Mouse (Mus musculus) neural tube, embryonic 14.5 days (tissue): ENCODE data around the gene Rsph6a. TPM values are rescaled to one million over a fixed set of nuclear protein-coding genes. Genes with fewer than 3 reads are reported as not detected.
"Not testable (repeated sequence)": the region's sequence is repeated elsewhere in the genome, so short reads cannot be mapped to it uniquely, and the experiment has no call there.

ENCODE experiments used
- ATAC-seq: fragments of 200-750 bp; cut with Nextera tagmentation; 2 replicates; pipeline ENCODE4 v1.8.0; 2017; ENCODE audit warnings: low read depth, mild to moderate bottlenecking, moderate TSS enrichment, moderate library complexity
- H3K27ac ChIP-seq: fragments of 300-500 bp; sonication (generic); 2 replicates; pipeline ENCODE4 v1.5.1; 2014; ENCODE audit warnings: low read depth, mild to moderate bottlenecking, control low read depth, low read length, moderate library complexity, mixed read lengths
- H3K27me3 ChIP-seq: fragments of 300-500 bp; sonication (generic); 2 replicates; pipeline ENCODE4 v1.6.1; 2014; ENCODE audit warnings: low read length; ENCODE audit not compliant: control insufficient read depth, insufficient read depth
- H3K36me3 ChIP-seq: fragments of 300-500 bp; sonication (generic); 2 replicates; pipeline ENCODE4 v1.6.1; 2014; ENCODE audit warnings: low read length, mixed read lengths; ENCODE audit not compliant: control insufficient read depth, insufficient read depth
- H3K4me1 ChIP-seq: fragments of 300-500 bp; sonication (generic); 2 replicates; pipeline ENCODE4 v1.6.1; 2014; ENCODE audit warnings: low read length; ENCODE audit not compliant: control insufficient read depth, insufficient read depth
- H3K4me2 ChIP-seq: fragments of 300-500 bp; sonication (generic); 2 replicates; pipeline ENCODE4 v1.6.1; 2014; ENCODE audit warnings: mild to moderate bottlenecking, low read depth, low read length, control low read depth
- H3K4me3 ChIP-seq: fragments of 300-500 bp; sonication (generic); 2 replicates; pipeline ENCODE4 v1.5.1; 2014; ENCODE audit warnings: low read depth, low read length, control low read depth, mixed read lengths
- H3K9ac ChIP-seq: fragments of 300-500 bp; sonication (generic); replicated peaks from 2 replicates; pipeline ENCODE4 v1.6.1; 2014; ENCODE audit warnings: low read depth, mild to moderate bottlenecking, control low read depth, low read length, mixed read lengths
- H3K9me3 ChIP-seq: fragments of 300-500 bp; sonication (generic); 2 replicates; pipeline ENCODE4 v1.6.1; 2016; ENCODE audit warnings: low read length; ENCODE audit not compliant: control insufficient read depth
- WGBS: fragments of 180-500 bp; shearing (Covaris S2); extraction: QIAGEN DNeasy Blood & Tissue Kit; methylation state at CpG from one replicate; pipeline ENCODE4 v1.1.7; 2014; 5-methylcytosine and 5-hydroxymethylcytosine counted together
- polyA plus RNA-seq: library from polyadenylated mRNA; unstranded; fragments of >200 nt; fragmentation: Nextera tagmentation; extraction: Ambion mirVana; gene quantifications from 2 replicates; pipeline ENCODE4 v1.2.1, GENCODE M21; 2014

Gene Rsph6a
- polyA plus RNA-seq, 1 experiment from 2014 or later, result not detected

DNA sequence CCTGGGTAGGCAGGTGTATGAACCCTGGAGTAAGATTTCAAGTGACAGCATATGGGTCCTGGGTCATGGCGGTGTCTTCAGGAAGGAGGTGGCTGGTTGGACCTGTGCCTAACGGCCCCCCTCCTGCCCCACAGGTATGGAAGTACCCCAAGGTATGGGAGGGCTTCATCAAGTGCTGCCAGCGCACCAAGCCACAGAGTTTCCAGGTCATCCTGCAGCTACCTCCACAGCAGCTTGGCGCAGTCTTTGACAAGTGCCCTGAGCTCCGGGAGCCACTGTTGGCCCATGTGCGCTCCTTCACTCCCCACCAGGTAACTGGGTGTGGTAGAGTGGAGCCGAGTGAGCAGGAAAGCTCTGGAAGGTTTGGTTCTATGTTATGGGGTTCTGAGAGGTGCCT, 1.4 kb upstream of the Rsph6a start:
- 94% methylated on average over 7 of the region's 7 CpGs for WGBS
- H3K9me3 ChIP-seq, result no peaks in the 10 kb centered on the region

DNA sequence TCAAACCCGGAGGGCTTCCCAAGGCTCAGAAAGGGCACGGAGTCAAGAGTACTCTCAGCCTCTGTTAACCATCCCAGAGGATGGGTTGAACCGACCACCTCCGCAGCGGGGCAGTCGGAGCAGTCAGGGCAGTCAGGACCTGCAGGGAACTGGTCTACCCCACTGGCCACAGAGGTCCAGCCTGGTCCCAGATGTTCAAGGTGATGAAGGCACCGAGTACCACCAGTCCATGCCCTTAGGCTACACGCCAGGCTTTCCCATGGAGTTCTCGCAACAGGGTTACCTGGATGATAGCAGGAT, 237 bp downstream of the Rsph6a start:
- ATAC-seq, result peak; percentile 36
- Histone ChIP-seq H3K9ac (peak overlapping the region; percentile 8; the same call in 1 of the 2 replicates), H3K27ac (no peak overlapping the region), H3K9me3 (no peaks in the 10 kb centered on the region), H3K27me3 (no peaks in the 10 kb centered on the region), H3K4me1 (no peaks in the 10 kb centered on the region), H3K36me3 (peaks cover 11% of the 10 kb centered on the region), H3K4me2 (peak overlapping the region; percentile 38), H3K4me3 (peak overlapping the region; percentile 5; the same call in 1 of the 2 replicates)
- 64% methylated on average over 9 of the region's 9 CpGs for WGBS

More for the DNA sequence above, 1.4 kb upstream of the Rsph6a start:
- H3K9ac ChIP-seq, result no peak overlapping the region
- H3K4me2 ChIP-seq, result no peak overlapping the region
- ATAC-seq, result no peak
- H3K27me3 ChIP-seq, result no peaks in the 10 kb centered on the region
- no peak overlapping the region for H3K27ac ChIP-seq
- no peak overlapping the region for H3K4me3 ChIP-seq
- peaks cover 20% of the 10 kb centered on the region for H3K36me3 ChIP-seq
- H3K4me1 ChIP-seq, result no peaks in the 10 kb centered on the region

DNA sequence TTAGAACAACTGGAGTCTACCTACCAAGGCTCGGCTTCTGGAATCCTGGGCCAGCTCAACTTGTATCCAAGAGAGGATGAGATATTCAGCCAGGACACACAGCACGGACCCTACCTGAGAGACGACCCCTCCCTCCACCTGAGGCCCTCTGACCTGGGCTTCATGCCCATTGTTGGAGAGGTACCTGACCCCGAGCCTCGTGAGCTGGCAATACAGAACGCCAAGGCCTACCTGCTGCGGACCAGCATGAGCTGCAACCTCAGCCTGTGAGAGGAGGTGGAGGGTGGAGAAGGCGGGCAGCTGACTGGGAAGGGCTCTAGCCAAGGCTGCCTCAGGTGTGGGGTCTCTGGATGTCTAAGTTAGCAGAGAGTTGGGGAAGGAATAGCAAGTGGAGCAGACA, 618 bp downstream of the Rsph6a start:
- peaks cover 7% of the 10 kb centered on the region for H3K36me3 ChIP-seq
- no peak overlapping the region for H3K9ac ChIP-seq
- no peaks in the 10 kb centered on the region for H3K27me3 ChIP-seq
- ATAC-seq, result no peak
- H3K9me3 ChIP-seq, result no peaks in the 10 kb centered on the region
- 92% methylated on average over 8 of the region's 8 CpGs for WGBS
- H3K27ac ChIP-seq, result no peak overlapping the region
- H3K4me3 ChIP-seq, result no peak overlapping the region
- H3K4me1 ChIP-seq, result no peaks in the 10 kb centered on the region
- H3K4me2 ChIP-seq, result no peak overlapping the region

DNA sequence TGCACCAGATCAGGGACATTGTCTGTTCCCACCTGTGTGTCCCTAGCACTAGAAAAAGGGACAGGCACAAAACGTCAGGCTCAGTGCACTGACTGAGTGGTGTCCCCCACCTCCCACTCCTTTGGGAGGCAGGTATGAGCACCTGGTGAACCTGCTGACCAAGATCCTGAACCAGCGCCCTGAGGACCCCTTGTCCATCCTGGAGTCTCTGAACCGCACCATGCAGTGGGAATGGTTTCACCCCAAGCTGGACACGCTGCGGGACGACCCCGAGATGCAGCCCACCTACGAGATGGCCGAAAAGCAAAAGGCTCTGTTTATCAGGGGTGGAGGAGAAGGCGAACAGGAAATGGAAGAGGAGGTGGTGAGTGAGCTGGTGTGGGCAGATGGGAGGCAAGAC, 2.9 kb downstream of the Rsph6a start:
- no peak overlapping the region for H3K27ac ChIP-seq
- no peak overlapping the region for H3K9ac ChIP-seq
- H3K4me3 ChIP-seq, result no peak overlapping the region
- H3K9me3 ChIP-seq, result no peaks in the 10 kb centered on the region
- 88% methylated on average over 10 of the region's 10 CpGs for WGBS
- no peak overlapping the region for H3K4me2 ChIP-seq
- no peak for ATAC-seq
- H3K27me3 ChIP-seq, result no peaks in the 10 kb centered on the region
- H3K4me1 ChIP-seq, result no peaks in the 10 kb centered on the region
- no peaks in the 10 kb centered on the region for H3K36me3 ChIP-seq

DNA sequence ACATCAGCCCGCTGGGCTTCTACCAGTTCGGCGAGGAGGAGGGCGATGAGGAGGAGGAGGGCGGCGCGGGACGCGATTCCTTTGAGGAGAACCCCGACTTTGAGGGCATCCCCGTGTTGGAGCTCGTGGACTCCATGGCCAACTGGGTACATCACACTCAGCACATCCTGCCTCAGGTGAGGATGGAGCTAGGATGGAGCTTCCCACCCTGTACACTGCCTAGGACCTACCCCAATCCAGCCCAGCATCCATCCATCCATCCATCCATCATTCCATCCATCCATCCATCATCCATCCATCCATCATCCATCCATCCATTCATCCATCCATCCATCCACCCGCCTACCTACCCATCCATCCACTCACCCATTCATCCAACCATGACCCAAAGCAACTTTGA, 11.4 kb downstream of the Rsph6a start:
- Histone ChIP-seq H3K4me3 (no peak overlapping the region), H3K4me2 (0 out of 2 replicates have a peak overlapping the region, but pooled peaks have one; percentile 16), H3K27me3 (peaks cover 10% of the 10 kb centered on the region), H3K36me3 (no peaks in the 10 kb centered on the region), H3K9ac (no peak overlapping the region), H3K4me1 (no peaks in the 10 kb centered on the region), H3K27ac (no peak overlapping the region), H3K9me3 (no peaks in the 10 kb centered on the region)
- ATAC-seq, result no peak
- WGBS, result 49% methylated on average over 13 of the region's 13 CpGs

DNA sequence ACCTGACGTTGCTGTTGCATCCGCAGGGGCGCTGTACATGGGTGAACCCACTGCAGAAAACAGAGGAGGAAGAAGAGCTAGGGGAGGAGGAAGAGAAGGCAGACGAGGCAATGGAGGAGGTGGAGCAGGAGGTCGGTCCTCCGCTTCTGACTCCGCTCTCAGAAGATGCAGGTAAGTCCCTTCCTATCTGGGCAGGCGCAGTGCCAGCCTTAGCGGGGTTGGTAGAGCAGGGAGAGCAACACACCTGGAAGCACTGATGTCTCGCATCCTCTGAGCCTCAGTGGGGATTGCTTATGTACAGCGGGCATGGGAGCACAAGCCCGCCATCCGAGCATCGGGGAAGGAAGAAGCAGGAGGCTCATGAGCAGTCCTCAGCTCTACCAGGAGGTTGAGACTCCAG, 12.6 kb downstream of the Rsph6a start:
- Histone ChIP-seq H3K27ac (no peak overlapping the region), H3K4me1 (no peaks in the 10 kb centered on the region), H3K9me3 (no peaks in the 10 kb centered on the region), H3K4me3 (no peak overlapping the region), H3K9ac (no peak overlapping the region), H3K27me3 (peaks cover 10% of the 10 kb centered on the region), H3K4me2 (no peak overlapping the region), H3K36me3 (no peaks in the 10 kb centered on the region)
- whole genome bisulfite sequencing, result 57% methylated on average over 14 of the region's 14 CpGs
- no peak for ATAC-seq

DNA sequence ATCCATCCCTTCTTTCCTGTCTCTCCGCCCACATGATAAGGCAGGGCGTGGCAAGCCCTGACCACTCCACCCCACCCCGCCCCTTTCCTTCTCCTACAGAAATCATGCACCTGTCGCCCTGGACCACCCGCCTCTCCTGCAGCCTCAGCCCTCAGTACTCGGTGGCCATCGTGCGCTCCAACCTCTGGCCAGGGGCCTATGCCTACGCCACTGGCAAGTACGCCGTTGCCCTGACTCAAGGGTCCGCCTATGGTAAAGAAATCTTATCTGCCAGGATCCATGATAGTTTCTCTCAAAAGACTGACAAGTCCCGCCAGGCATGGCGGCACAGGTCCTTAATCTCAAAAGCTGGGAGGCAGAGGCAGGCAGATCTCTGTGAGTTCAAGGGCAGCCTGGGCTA, 13.4 kb downstream of the Rsph6a start:
- H3K9me3 ChIP-seq, result no peaks in the 10 kb centered on the region
- H3K36me3 ChIP-seq, result no peaks in the 10 kb centered on the region
- no peak for ATAC-seq
- no peak overlapping the region for H3K4me2 ChIP-seq
- H3K4me1 ChIP-seq, result no peaks in the 10 kb centered on the region
- no peak overlapping the region for H3K4me3 ChIP-seq
- H3K27me3 ChIP-seq, result peaks cover 10% of the 10 kb centered on the region
- H3K9ac ChIP-seq, result no peak overlapping the region
- no peak overlapping the region for H3K27ac ChIP-seq
- 77% methylated on average over 9 of the region's 14 CpGs for WGBS

DNA sequence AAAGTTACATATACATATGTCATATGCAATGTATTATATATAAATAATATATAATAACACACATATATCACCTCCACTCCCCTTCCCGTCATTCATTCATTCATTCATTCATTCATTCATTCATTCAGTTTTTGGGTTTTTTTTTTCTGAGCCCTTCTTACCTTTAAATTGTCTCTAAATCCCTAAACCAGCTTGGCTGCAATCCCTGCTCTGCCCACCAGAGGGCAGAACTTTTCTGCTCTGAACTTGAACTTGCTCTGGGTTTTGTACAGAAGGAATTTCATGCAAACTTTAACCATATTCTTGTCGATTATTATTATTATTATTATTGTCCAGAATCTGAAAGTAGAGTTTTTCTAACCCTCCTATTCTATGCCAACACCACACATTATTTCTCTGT, 14.2 kb downstream of the Rsph6a start:
- WGBS, result 4% methylated on average over 2 of the region's 2 CpGs
- no peak for ATAC-seq

DNA sequence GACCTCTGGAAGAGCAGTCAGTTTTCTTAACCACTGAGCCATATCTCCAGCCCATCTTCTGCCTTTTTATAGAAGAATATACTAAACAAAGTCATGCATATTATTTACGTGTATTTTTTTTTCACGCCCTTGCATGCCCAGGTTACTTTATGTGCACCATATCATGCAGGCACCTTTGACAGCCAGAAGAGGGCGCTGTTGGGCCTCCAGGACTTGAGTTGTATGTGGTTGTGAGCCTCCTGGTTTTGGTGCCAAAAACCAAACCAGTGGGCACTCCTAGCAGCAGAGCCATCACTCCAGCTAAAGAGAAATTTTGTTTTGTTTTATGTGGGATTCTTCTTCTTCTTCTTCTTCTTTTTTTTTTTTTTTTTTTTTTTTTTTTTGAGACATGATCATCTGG, 15.0 kb downstream of the Rsph6a start:
- H3K9me3 ChIP-seq, result no peaks in the 10 kb centered on the region
- H3K36me3 ChIP-seq, result no peaks in the 10 kb centered on the region
- no peak for ATAC-seq
- peaks cover 10% of the 10 kb centered on the region for H3K27me3 ChIP-seq
- H3K4me1 ChIP-seq, result no peaks in the 10 kb centered on the region
- no peak overlapping the region for H3K4me3 ChIP-seq
- H3K27ac ChIP-seq, result no peak overlapping the region
- H3K4me2 ChIP-seq, result no peak overlapping the region
- WGBS, result 48% methylated on average over 3 of the region's 3 CpGs
- H3K9ac ChIP-seq, result no peak overlapping the region

More for the DNA sequence above, 14.2 kb downstream of the Rsph6a start:
- Histone ChIP-seq H3K27me3 (peaks cover 10% of the 10 kb centered on the region), H3K36me3 (no peaks in the 10 kb centered on the region), H3K4me1 (no peaks in the 10 kb centered on the region), H3K9ac (no peak overlapping the region), H3K27ac (no peak overlapping the region), H3K9me3 (no peaks in the 10 kb centered on the region), H3K4me2 (no peak overlapping the region), H3K4me3 (no peak overlapping the region)

DNA sequence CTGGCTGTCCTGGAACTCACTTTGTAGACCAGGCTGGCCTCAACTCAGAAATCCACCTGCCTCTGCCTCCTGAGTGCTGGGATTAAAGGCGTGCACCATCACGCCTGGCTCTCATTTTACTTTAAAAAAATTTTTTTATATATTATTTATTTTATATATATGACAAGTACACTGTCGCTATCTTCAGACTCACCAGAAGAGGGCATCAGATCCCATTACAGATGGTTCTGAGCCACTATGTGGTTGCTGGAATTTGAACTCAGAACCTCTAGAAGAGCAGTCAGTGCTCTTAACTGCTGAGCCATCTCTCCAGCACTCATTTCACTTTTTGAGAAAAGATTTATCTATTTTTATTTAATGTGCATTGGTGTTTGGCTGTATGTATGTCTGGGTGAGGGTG, 16.5 kb downstream of the Rsph6a start:
- not testable (repeated sequence) for H3K27me3 ChIP-seq, H3K9ac ChIP-seq, ATAC-seq, H3K4me1 ChIP-seq, H3K4me2 ChIP-seq, H3K9me3 ChIP-seq, H3K27ac ChIP-seq, H3K36me3 ChIP-seq, H3K4me3 ChIP-seq
- 61% methylated on average over 3 of the region's 3 CpGs for WGBS
